Mouse (Mus musculus): ENCODE measurements around the gene Tnfrsf1b. TPM values are rescaled to one million over a fixed set of nuclear protein-coding genes. Genes with fewer than 3 reads are reported as not detected.

Gene Tnfrsf1b
- polyA plus RNA-seq (2014; fragmentation: Nextera tagmentation; extraction: Ambion mirVana) = 2.3 and 3.8 TPM in 2 replicates

DNA sequence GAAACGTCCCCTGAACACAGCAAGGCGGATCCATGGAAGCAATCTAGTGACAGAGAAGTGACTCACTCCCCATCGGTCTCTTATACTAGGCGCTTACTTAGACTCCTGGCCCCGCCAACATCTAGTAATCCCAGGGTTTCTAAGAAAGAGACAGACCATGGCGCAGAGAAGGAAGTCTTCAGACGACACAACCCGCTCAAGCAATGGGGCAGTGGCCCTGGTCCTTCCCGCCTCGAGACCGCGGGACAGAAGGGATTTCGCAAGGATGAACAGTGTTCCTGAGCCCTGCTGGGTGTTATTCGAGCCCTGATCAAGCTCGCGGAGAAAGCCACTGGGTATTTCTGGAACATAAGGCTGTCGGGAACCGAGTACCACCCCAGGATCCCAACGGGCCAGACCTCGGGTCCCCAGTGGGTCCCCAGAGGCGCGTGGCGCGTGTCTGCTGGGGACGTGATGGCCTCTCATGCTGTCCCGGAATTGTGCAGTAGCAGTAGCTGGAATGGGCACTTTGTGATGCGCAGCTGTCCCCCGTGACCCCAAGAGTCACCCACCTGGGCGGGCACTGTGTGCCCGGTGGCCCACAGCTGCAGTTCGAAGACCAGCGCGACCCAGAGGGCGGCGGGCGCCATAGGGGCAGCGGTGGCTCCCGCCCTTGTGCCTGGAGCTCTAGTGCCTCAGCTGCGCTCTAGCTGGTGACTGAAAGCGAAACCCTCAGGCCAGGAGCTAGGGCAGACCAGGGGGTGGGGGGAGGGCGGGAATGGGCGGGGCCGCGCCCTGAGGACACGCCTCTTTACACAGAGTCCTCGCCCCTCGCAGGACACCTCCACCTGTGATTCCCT lies at the start of gene Tnfrsf1b:
Gene Tnfrsf1b (minus strand): TSS at position 698 of the 839 bp plus-strand sequence.
- no peaks in the 10 kb centered on the region for H3K36me3 ChIP-seq (ENCODE audit: control insufficient read depth, insufficient read depth, low read length)
- no peaks in the 10 kb centered on the region for H3K9me3 ChIP-seq (replicated peaks; ENCODE audit: control insufficient read depth, low read length)
- peak within 1 kb of the TSS; percentile 69 for H3K9ac ChIP-seq (ENCODE audit: low read depth, low read length)
- peaks cover 38% of the 10 kb centered on the region for H3K27me3 ChIP-seq (ENCODE audit: control insufficient read depth, insufficient read depth, low read length)
- H3K27ac ChIP-seq (ENCODE audit: low read depth, low read length) = no peak within 1 kb of the TSS
- H3K4me3 ChIP-seq (ENCODE audit: low read depth, low read length) = peak within 1 kb of the TSS; percentile 47
- H3K4me1 ChIP-seq (ENCODE audit: control insufficient read depth, insufficient read depth, low read length) = 0 out of 2 replicates have a peak, but pooled peaks cover 4% of the 10 kb centered on the region
- under 1% methylated on average over 47 of the region's 47 CpGs for WGBS (ENCODE audit: insufficient replicate concordance)
- ATAC-seq (replicated peaks; ENCODE audit: insufficient number of reproducible peaks, low FRiP score, low TSS enrichment) = peak; percentile 19; the same call in 1 of the 2 replicates
- H3K4me2 ChIP-seq = peak within 1 kb of the TSS; percentile 85

DNA sequence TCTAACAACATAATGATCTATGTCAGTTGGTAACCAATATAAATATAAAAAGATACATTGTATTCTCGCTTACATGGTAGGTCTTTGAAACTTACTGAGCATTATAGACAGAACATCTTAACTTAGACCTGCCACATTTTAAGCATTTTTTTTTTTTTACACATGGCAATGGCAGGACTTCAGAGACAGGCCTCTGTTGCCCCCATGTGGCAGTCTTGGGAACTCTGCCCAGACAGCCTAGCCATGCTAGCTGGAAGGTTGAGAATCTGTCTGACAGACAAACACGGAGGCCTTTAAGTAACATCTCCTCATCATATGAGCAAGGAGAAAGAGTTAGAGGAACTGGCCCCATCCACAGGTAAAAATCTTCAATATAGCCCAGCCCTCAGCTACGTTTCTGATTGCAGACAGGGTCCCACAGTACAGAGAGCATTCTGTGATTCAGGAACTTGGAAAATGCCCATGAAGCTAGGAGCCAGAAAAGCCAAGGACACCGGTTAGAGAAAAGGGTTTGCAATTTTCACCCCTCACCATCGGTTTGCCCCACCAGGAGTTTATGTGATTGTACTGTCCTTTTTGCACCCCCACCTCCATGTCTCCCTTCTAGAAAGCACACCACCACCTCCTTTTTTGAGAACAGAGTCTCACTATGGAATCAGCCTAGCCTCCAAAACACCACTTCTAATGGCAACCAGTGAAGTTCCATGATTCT lies 49.1 kb upstream of the Tnfrsf1b start:
- ATAC-seq (replicated peaks; ENCODE audit: insufficient number of reproducible peaks, low FRiP score, low TSS enrichment) = no peak
- no peaks in the 10 kb centered on the region for H3K4me1 ChIP-seq (ENCODE audit: control insufficient read depth, insufficient read depth, low read length)
- no peaks in the 10 kb centered on the region for H3K9me3 ChIP-seq (replicated peaks; ENCODE audit: control insufficient read depth, low read length)
- H3K27me3 ChIP-seq (ENCODE audit: control insufficient read depth, insufficient read depth, low read length) = no peaks in the 10 kb centered on the region
- no peak overlapping the region for H3K27ac ChIP-seq (ENCODE audit: low read depth, low read length)
- H3K36me3 ChIP-seq (ENCODE audit: control insufficient read depth, insufficient read depth, low read length) = no peaks in the 10 kb centered on the region
- no peak overlapping the region for H3K9ac ChIP-seq (ENCODE audit: low read depth, low read length)
- 47% methylated on average over 5 of the region's 5 CpGs for WGBS (ENCODE audit: insufficient replicate concordance)
- no peak overlapping the region for H3K4me3 ChIP-seq (ENCODE audit: low read depth, low read length)
- no peak overlapping the region for H3K4me2 ChIP-seq

DNA sequence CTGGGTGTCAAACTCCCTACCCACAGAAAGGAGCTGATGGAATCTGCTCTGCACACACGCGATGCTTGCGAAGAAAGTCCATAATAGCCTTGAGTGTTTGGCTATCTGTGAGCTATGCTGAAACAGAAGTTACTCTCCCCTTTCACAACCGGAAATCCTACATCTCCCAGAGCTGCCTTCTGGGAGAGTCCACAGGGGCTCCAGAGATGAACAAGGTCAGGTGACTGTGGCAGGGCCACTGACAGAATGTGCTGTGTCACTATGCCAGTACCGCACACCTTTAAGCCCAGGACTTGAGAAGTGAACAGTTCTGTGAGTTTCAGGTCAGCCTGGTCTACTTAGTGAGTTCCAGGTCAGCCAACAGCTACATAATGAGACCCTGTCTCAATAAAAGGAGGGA lies 47.9 kb upstream of the Tnfrsf1b start:
- H3K9ac ChIP-seq (ENCODE audit: low read depth, low read length) = no peak overlapping the region
- H3K27me3 ChIP-seq (ENCODE audit: control insufficient read depth, insufficient read depth, low read length) = no peaks in the 10 kb centered on the region
- H3K27ac ChIP-seq (ENCODE audit: low read depth, low read length) = no peak overlapping the region
- H3K4me1 ChIP-seq (ENCODE audit: control insufficient read depth, insufficient read depth, low read length) = no peaks in the 10 kb centered on the region
- H3K4me2 ChIP-seq = no peak overlapping the region
- H3K4me3 ChIP-seq (ENCODE audit: low read depth, low read length) = no peak overlapping the region
- ATAC-seq (replicated peaks; ENCODE audit: insufficient number of reproducible peaks, low FRiP score, low TSS enrichment) = no peak
- WGBS (ENCODE audit: insufficient replicate concordance) = 79% methylated on average over 5 of the region's 5 CpGs
- no peaks in the 10 kb centered on the region for H3K36me3 ChIP-seq (ENCODE audit: control insufficient read depth, insufficient read depth, low read length)
- H3K9me3 ChIP-seq (replicated peaks; ENCODE audit: control insufficient read depth, low read length) = no peaks in the 10 kb centered on the region

DNA sequence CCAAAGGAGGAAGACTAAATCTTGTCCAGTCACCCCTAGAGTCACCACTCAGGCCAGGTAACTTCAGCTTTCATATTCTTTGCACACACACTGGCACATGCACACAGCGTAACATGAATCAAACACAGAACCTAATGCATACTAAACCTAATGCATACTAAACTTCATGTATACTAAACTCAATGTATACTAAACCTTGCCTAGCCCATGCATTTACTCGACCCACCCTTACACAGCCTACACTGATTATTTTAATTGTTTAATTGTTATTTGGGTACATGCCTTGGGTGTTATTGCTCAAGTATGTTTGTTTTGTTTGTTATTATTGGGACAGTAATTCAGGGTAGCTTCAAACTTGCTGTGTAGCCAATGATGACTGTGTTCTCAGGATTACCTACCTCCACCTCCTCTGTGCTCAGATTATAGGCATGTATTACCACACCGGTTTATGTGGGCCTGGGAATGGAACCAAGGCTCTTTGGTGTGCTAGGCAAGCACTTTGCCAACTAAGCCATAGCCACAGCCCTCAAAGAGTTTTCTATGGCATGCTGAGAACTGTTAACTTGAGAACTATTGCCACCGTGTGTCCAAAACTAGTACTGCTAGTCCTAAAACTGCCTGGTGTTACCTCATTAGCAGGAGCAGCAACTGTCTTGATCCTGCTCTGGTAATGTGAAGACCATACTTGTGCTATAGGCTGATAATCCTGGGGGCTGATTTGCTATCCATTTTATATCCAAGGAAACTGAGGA lies 39.9 kb upstream of the Tnfrsf1b start:
- Histone ChIP-seq H3K27me3 (ENCODE audit: control insufficient read depth, insufficient read depth, low read length) (no peaks in the 10 kb centered on the region), H3K9ac (ENCODE audit: low read depth, low read length) (no peak overlapping the region), H3K4me3 (ENCODE audit: low read depth, low read length) (no peak overlapping the region), H3K36me3 (ENCODE audit: control insufficient read depth, insufficient read depth, low read length) (no peaks in the 10 kb centered on the region), H3K4me2 (no peak overlapping the region), H3K27ac (ENCODE audit: low read depth, low read length) (no peak overlapping the region), H3K9me3 (replicated peaks; ENCODE audit: control insufficient read depth, low read length) (no peaks in the 10 kb centered on the region), H3K4me1 (ENCODE audit: control insufficient read depth, insufficient read depth, low read length) (no peaks in the 10 kb centered on the region)
- ATAC-seq (replicated peaks; ENCODE audit: insufficient number of reproducible peaks, low FRiP score, low TSS enrichment) = 0 out of 2 replicates have a peak, but pooled peaks have one; percentile 20
- WGBS (ENCODE audit: insufficient replicate concordance) = 47% methylated on average over 4 of the region's 4 CpGs

DNA sequence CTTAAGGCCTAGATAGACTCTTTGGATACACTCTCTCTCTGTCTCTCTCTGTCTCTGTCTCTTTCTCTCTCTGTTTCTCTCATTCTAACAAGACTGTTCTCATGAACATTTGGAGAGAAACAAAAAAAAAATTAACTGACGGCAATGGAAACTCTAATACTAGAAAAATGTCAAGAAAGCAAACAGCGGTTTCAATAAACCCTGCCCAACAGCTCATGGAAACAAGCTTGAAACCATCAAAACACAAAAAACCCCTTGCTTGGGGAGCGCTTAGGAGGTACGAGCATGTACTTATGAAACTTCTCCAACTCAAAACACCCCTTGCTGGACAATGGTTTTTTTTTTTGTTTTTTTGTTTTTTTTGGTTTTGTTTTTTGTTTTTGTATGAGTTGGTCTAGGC lies 38.0 kb upstream of the Tnfrsf1b start:
- no peaks in the 10 kb centered on the region for H3K27me3 ChIP-seq (ENCODE audit: control insufficient read depth, insufficient read depth, low read length)
- H3K4me3 ChIP-seq (ENCODE audit: low read depth, low read length) = no peak overlapping the region
- no peak for ATAC-seq (replicated peaks; ENCODE audit: insufficient number of reproducible peaks, low FRiP score, low TSS enrichment)
- no peak overlapping the region for H3K9ac ChIP-seq (ENCODE audit: low read depth, low read length)
- H3K9me3 ChIP-seq (replicated peaks; ENCODE audit: control insufficient read depth, low read length) = no peaks in the 10 kb centered on the region
- H3K4me1 ChIP-seq (ENCODE audit: control insufficient read depth, insufficient read depth, low read length) = no peaks in the 10 kb centered on the region
- H3K36me3 ChIP-seq (ENCODE audit: control insufficient read depth, insufficient read depth, low read length) = no peaks in the 10 kb centered on the region
- 88% methylated on average over 4 of the region's 4 CpGs for WGBS (ENCODE audit: insufficient replicate concordance)
- no peak overlapping the region for H3K27ac ChIP-seq (ENCODE audit: low read depth, low read length)
- no peak overlapping the region for H3K4me2 ChIP-seq

DNA sequence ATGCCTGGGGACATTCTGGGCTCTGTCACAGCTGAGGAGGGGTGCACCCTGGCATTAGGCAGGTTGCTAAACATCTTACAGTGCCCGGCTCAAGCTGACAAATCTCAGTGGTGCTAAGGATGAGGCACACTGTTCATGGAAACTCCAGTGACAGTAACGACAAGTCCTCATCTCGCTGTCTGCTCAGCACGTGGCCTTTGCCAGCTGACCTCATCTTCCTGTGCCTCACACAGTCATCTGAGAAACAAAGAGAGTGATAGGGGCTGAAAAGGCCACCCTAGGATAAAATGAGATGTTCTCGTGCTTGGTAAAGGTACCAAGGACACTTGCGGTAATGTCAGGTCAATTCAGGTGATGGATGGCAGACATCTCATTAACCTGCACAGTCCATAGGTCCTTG lies 36.8 kb upstream of the Tnfrsf1b start:
- WGBS (ENCODE audit: insufficient replicate concordance) = 57% methylated on average over 6 of the region's 6 CpGs
- Histone ChIP-seq H3K36me3 (ENCODE audit: control insufficient read depth, insufficient read depth, low read length) (no peaks in the 10 kb centered on the region), H3K4me2 (no peak overlapping the region), H3K4me3 (ENCODE audit: low read depth, low read length) (no peak overlapping the region), H3K27me3 (ENCODE audit: control insufficient read depth, insufficient read depth, low read length) (no peaks in the 10 kb centered on the region), H3K9ac (ENCODE audit: low read depth, low read length) (no peak overlapping the region), H3K27ac (ENCODE audit: low read depth, low read length) (no peak overlapping the region), H3K4me1 (ENCODE audit: control insufficient read depth, insufficient read depth, low read length) (no peaks in the 10 kb centered on the region), H3K9me3 (replicated peaks; ENCODE audit: control insufficient read depth, low read length) (no peaks in the 10 kb centered on the region)
- no peak for ATAC-seq (replicated peaks; ENCODE audit: insufficient number of reproducible peaks, low FRiP score, low TSS enrichment)

DNA sequence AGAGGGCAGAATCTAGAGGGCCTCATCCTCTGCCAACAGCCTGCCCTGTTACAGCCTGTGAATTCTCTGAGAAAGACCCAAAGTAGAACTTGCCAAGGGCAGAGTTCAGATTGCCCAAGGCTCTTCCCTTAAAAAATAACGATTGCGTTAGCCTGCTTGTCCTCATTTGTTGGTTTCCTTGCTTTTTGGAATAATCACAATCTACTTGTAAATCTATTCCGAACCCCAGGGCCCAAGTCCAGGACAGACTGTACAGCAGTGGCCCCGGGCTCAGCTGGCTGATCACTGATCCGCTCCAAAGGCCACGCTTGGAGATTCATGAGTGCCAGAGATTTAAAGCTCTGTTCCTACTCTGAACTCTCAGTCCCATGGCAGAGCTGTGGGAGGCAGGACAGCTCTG lies 34.3 kb upstream of the Tnfrsf1b start:
- Histone ChIP-seq H3K9me3 (replicated peaks; ENCODE audit: control insufficient read depth, low read length) (no peaks in the 10 kb centered on the region), H3K27ac (ENCODE audit: low read depth, low read length) (no peak overlapping the region), H3K9ac (ENCODE audit: low read depth, low read length) (no peak overlapping the region), H3K36me3 (ENCODE audit: control insufficient read depth, insufficient read depth, low read length) (no peaks in the 10 kb centered on the region), H3K4me2 (no peak overlapping the region), H3K27me3 (ENCODE audit: control insufficient read depth, insufficient read depth, low read length) (no peaks in the 10 kb centered on the region), H3K4me1 (ENCODE audit: control insufficient read depth, insufficient read depth, low read length) (no peaks in the 10 kb centered on the region), H3K4me3 (ENCODE audit: low read depth, low read length) (no peak overlapping the region)
- ATAC-seq (replicated peaks; ENCODE audit: insufficient number of reproducible peaks, low FRiP score, low TSS enrichment) = no peak
- WGBS (ENCODE audit: insufficient replicate concordance) = 88% methylated on average over 6 of the region's 6 CpGs

DNA sequence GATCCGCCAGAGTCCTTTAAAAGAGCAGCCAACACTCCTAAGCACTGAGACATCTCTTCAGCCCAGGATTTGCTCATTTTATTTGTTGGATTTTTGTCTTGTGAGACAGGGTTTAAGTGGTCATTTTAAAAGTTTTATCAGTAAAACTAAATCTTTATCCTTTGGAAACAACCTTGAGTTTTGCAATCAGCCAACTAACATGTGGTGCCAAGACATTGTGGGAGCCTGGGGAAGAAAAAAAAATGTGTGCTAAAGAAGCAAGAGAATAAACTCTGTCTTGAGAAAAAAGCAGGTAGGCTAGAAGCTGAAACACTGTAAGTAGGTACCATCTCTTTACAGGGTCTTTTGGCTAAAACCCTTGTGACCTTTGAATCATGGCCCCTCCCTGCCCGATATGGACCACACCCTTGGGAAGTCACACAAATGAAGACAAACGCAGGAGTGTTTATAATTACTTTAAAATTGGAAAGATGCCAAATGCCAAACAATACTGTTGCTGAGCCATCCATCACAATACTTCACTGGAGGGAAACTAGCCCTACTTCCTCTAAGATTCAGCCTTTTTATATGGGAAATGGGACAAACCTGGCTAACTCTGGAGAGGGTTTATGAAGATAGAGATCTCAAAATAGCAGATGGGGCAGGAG lies 32.2 kb upstream of the Tnfrsf1b start:
- H3K9me3 ChIP-seq (replicated peaks; ENCODE audit: control insufficient read depth, low read length) = no peaks in the 10 kb centered on the region
- H3K27ac ChIP-seq (ENCODE audit: low read depth, low read length) = no peak overlapping the region
- H3K36me3 ChIP-seq (ENCODE audit: control insufficient read depth, insufficient read depth, low read length) = no peaks in the 10 kb centered on the region
- H3K4me1 ChIP-seq (ENCODE audit: control insufficient read depth, insufficient read depth, low read length) = no peaks in the 10 kb centered on the region
- H3K4me2 ChIP-seq = no peak overlapping the region
- H3K4me3 ChIP-seq (ENCODE audit: low read depth, low read length) = no peak overlapping the region
- no peaks in the 10 kb centered on the region for H3K27me3 ChIP-seq (ENCODE audit: control insufficient read depth, insufficient read depth, low read length)
- no peak for ATAC-seq (replicated peaks; ENCODE audit: insufficient number of reproducible peaks, low FRiP score, low TSS enrichment)
- H3K9ac ChIP-seq (ENCODE audit: low read depth, low read length) = no peak overlapping the region
- WGBS (ENCODE audit: insufficient replicate concordance) = 65% methylated on average over 3 of the region's 3 CpGs
